Mouse (Mus musculus): Measurements from ENCODE around the gene Gpr37.

Gpr37 gene

DNA sequence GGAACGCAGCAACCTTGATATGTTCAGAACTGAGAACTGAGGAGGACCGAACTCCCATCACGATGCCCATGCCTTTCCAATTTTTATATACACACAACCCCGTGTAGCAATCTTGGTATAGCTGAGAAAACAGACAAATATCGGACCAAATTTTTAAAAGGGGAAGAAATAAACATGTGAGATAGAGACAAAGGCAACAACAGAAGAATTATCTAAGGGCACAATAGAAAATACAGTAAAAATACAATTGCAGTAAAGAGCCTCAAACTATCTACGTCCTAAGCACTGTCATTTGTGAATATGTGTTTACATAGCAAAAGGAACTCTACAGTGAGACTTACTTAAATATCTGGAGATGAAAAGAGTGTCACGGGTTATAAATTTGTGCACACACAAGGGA, at the start of gene Gpr37:
Gene Gpr37, minus strand, starts transcription at position 101 of the 400 bp plus-strand sequence.
- no peak for DNase-seq (ENCODE audit: extremely low read depth, low read depth, low spot score)

DNA sequence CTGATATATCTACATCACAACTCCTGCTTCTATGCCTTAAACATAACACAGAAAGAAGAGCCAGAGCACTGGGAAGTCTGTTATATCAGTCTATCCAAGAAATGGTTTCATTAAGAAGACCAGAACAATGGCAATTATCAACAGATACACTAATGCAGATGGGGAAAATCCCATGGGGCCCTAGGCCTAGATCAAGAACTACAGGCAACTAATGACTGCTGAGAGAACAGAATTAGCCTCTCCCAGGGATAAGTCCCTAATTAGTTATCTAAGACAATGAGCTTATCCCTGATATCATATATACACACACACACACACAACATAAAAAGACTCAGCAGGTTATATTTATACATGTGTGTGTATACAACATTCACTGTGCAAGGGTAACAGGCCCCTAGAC, 46.0 kb upstream of the Gpr37 start:
- no peak for DNase-seq (ENCODE audit: extremely low read depth, low read depth, low spot score)

DNA sequence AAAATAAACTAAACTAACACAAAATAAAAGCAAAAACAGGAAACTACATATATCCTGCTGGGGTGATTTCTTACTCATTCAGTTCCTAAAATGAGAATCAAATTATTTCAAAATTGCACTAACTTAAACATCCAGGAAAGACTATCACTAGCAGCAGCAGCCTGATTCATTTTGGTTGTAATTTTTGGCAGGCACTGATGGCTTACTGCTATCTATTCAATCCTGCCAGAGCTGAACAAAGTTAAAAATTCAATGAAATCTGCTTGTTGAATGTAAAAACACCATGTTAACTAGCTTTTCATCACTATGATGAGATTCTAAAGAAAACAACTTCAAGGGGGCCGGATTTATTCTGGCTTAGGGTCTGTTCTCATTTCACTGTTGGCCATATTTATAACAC, 36.0 kb upstream of the Gpr37 start:
- DNase-seq (ENCODE audit: extremely low read depth, low read depth, low spot score), result no peak

DNA sequence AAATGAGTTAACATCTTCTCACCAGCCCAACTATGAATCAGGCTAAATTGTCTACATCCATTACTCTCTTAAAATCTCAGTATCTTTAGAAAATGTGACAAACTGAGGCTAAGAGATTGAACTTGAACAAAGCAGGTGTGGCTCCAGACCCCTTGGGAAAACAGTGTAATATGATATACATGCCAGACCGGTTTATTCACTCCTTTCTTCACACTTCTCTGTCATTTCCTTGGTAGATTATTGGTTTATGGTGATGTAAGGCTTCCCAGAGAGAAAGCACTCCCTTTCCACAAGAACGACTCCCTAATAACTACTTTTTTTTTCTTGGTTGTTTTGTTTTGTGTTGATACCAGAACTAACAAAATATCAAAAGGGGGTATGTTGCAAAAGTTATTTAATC, 20.1 kb upstream of the Gpr37 start:
- no peak for DNase-seq (ENCODE audit: extremely low read depth, low read depth, low spot score)

DNA sequence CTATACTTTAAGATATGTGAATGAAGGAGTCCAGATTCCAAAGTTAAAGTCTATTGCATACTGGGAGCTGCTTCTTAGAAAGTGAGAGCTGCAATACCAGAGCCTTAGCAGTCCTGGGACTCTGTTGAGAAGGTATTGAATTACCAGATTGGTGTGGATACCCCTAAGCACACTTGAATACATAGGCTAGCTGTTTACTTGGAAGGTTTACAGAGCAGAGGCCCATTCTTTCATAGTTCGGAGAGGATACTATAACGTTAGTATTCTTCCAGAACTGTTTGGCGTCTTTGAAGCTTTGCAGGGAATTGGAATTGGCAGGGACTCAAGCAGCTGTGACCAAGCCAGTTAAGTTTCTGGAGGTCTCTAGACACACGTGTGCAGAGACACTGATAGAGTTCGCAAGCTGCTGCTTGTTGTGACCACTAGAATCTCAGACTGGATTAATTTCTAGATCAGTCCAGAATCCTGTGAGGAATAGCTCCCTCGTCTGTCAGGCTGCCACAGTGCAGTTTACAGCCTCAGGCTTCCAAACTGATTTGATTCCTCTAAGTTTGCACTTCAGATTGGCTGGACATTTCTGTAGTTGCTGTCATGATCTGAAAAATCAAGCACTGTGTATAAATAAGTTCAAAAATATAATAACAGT, 18.8 kb upstream of the Gpr37 start:
- no peak for DNase-seq (ENCODE audit: extremely low read depth, low read depth, low spot score)

DNA sequence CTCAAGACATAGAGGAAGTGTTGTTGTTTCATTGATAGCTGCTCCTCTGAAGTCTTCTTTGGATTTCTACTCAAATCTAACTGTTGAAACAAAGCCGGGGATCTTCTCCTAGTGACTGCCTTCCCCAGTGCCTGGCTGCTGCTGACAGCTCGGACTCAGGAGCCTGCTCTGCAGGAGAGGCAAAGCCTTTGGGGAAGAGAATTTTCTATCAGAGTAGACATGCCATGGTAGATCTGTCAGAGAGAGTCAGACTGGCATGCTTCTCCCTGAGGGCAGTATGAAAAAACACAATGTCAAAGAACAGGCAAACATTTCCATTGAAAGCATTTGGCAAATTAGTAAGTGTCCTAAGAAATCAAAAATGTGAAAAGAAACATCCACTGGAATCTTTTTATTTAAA, 9.4 kb upstream of the Gpr37 start:
- no peak for DNase-seq (ENCODE audit: extremely low read depth, low read depth, low spot score)

DNA sequence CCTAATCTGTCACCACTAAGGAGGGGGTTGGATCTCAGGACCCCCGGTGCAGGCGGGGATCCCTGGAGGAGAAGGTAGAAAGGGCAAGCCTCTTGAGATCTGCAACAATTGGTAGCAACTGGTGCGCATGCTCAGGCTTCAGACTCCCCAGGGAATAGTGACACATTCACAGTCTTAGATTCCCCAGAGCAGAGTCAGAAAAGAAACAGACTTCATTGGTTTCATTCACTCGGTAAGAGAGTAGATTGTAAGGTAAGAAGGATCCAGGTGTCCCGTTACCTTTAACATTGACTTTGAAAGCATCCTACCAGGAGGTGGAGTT, 284 bp downstream of the Gpr37 start:
- DNase-seq (ENCODE audit: extremely low read depth, low read depth, low spot score), result no peak

DNA sequence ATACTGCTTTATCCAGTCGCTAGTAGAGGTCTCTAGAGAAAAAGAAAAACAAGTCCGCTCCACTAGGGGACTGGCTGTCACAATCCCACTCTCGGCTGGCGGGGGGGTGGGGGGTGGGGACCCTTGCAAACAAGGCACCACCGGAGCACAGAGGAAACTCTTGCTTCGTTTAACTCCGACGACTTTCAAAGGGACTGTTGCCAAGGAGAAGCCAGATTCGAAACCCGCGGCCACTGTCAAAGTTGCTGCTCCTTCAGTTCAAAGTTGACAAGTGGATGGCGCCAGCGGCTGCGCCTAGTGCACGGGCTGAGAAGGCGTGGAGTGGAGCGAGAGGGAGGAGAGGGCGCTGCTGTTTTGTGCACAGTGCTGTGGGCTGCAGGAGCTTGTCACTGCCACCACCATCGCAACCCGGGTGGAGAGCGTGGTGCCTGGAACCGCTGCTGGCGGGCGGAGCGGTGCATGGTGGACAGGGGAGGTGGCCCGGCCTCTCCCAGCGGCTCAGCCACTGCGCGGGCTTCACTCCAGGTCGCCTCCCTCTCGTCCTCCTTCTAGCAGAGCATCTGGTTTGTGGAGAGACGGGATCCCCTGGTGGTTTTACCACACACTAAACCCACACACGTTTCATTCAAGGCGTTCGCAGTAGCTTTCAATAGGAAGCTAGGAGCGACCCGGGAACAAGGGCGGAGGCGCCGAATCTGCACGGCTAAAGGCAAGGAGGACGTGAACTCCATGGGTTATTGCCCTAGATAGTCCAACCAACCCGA, 827 bp downstream of the Gpr37 start:
- no peak for DNase-seq (ENCODE audit: extremely low read depth, low read depth, low spot score)

DNA sequence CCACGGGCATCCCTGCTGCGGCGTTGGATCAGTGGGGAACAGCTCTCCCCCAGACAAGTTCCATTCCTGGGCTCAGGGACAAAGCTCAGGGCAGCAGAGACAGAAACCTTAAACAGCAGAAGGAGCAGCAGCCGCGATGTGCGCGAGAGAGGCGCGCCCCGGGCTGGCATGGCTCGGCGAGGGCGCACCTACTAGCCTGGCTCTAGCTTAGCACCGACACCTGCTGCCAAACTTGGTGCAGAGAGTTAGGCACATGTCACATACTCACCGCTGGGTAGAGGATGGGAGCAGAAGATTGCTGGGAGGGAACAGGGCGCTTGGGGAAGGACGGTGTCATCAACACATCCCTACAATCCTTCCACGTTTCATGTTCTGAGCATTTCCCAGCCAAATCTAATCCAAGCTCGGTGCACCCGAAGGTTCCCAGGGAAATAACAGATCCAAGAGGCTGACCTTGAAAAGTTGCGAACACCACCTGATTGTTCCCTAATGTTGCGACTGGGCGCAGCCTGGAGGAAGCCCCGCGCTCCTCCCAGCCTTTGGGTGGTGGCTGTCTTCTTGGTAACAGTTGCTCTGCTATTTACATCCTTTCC, 1.5 kb downstream of the Gpr37 start:
- no peak for DNase-seq (ENCODE audit: extremely low read depth, low read depth, low spot score)

DNA sequence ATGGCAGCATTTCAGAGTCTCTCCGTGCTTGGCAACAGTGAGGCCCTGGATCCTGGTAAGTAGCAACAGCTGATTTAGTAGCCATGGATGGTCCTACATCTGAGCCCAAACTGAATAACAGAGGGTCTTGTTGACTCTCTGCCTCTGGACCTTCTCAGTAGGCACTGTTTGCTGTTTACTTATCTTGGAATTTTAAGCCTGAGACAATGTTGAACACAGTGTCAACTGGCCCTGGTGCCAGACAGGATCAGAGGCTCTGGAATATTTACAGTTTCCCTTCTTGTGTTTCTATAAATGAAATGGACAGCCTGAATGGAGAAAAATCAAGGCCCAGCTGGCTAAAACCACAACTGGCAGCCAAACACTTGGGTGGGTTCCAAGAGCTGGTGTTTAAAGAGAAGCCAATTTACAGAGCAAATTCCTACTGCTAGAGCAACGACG, 3.7 kb downstream of the Gpr37 start:
- no peak for DNase-seq (ENCODE audit: extremely low read depth, low read depth, low spot score)

DNA sequence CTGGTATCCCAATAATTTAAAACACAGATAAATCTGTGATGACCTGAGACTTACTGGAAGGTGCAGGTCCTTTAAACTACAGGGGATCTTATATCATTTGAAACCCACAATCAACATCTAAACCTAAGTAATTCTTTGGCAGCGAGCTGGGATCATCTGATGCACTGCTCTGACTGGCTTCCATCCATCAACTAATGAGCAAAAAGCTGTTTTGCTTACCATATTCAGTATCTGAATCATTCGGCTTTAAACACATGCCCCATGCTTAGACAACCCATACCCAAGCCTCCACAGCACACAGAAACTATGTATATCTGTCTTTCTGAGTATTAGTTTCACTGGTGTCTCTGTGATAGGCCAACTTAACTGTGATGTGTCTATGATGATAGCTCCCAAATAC, 6.1 kb downstream of the Gpr37 start:
- DNase-seq (ENCODE audit: extremely low read depth, low read depth, low spot score), result no peak

DNA sequence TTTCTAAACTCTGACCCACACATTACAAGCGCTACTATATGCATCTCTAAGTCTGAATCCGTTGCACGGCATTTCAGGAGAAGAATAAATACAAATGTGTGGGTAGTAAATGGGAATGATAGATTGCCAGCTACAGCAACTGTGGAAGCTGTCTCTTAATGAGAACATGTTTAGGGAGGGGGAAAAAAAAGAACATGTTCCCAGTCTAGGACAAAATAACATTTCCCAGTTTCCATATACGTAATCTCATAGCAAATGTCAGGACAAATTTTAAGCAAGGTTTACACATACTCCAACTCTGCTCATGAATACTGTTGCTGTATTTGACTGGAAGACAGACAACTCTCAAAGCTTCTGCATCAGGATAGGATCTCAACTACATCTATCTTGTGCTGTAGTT, 15.4 kb downstream of the Gpr37 start:
- no peak for DNase-seq (ENCODE audit: extremely low read depth, low read depth, low spot score)

DNA sequence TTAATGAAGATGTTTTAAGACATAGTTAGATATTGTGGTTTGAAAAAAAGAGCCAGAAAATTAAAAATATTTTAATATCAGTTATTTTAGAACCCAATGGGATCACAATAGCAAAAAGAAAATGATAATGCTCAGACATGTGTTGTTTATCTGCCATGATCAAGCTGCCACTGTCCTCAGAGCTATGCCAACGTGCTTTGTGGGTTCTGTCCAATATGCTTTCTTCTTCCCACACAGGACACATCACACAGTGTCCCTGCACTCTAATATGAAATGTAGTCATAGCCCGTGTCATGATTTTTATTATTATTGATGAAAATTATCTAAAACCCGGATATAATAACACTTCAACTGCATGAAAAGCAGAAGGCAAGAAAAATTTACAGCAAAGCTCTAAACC, 16.7 kb downstream of the Gpr37 start:
- DNase-seq (ENCODE audit: extremely low read depth, low read depth, low spot score), result no peak

DNA sequence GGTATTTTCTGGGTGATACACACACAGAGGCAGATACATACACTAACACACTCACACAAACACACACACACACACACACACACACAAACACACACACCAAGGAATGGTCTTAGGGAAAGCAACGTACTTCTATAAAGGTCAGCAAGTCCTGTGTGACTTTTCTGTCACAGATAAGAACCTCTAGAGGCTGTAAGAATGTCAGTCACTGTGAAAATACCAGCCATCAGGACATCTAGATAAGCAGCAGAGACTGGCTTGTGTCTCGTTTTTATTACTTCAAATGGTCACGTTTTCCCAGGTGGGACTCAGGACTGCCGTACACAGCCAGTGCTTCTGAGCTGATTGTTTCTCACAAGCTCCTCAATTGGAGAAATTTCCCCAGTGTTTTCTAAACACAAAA, 20.4 kb downstream of the Gpr37 start:
- DNase-seq (ENCODE audit: extremely low read depth, low read depth, low spot score), result no peak

DNA sequence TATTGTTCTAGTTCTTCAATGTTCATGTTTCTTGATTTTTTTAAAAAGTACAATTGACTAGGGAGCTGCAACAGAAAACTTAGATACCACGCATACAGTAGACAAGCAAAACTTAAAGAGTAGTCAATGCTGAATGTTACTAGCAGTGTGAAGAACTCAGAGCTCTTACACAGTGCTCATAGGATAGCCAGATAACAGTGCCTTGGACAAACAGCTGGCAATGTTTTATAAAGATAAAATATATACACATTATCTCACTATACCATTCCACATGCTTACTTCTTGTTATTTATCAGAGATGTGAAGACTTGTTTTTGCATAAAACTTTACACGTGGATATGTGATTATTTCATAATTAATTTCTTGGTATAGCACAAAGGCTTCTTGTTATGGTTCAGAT, 26.6 kb downstream of the Gpr37 start:
- DNase-seq (ENCODE audit: extremely low read depth, low read depth, low spot score), result no peak

DNA sequence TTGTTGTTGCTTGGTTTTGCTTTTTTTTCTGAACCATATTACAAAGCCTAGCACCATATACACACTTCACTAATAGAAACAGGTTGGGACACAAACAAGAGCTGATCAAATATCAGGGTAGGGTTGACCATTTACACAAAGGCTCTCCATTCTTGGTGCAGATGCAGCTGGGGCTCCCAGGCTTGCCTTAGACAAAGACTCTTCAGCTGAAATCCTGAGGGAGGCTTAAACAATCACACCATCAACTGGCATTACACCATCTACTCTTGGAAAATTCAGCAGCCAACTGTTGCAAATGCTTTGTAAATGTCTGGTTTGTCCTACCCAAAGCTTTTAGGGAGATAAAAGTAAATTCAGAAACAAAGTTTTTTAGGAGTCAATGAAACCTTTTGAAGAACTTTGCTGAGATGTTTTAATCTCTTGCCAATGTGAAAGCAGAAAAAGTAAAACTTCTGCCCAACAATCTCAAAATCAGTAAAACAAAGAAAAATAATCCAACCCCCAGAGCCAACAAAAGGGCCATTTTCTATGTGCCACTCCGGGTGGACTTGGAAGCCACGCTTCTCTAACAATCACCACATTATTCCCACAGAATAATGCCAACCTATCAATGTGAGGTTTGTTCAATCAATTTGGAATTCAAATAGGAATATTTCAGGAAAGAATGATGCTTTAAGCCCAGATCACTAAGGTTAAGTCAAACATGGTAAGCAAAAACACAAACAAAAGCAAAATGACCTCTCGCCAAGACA, 30.4 kb downstream of the Gpr37 start:
- DNase-seq (ENCODE audit: extremely low read depth, low read depth, low spot score), result no peak
